Mouse (Mus musculus) small intestine, adult 2 months (tissue): ENCODE results near the gene Gfpt1. TPM values are rescaled to one million over a fixed set of nuclear protein-coding genes. Genes with fewer than 3 reads are reported as not detected.
A peak's percentile ranks its signal among the peaks of the same experiment; 100 is the strongest.

Source experiments
- H3K27ac ChIP-seq: fragments of 200-500 bp; 2 replicates; pipeline ENCODE4 v1.5.1; 2012; ENCODE audit warnings: low read depth, low read length, control low read depth, inconsistent platforms; ENCODE audit not compliant: insufficient read depth
- H3K27me3 ChIP-seq: fragments of 200-500 bp; 2 replicates; pipeline ENCODE4 v1.6.1; 2012; ENCODE audit warnings: mild to moderate bottlenecking, moderate library complexity, low read length, inconsistent platforms; ENCODE audit not compliant: control insufficient read depth, insufficient read depth
- H3K36me3 ChIP-seq: fragments of 200-500 bp; 2 replicates; pipeline ENCODE4 v1.6.1; 2012; ENCODE audit warnings: mild to moderate bottlenecking, low read length, control low read depth, inconsistent platforms; ENCODE audit not compliant: control insufficient read depth, insufficient read depth
- H3K4me1 ChIP-seq: fragments of 200-500 bp; 2 replicates; pipeline ENCODE4 v1.6.1; 2012; ENCODE audit warnings: low read length, inconsistent platforms, mixed read lengths; ENCODE audit not compliant: control insufficient read depth, insufficient read depth, insufficient read length
- H3K4me3 ChIP-seq: fragments of 200-500 bp; 2 replicates; pipeline ENCODE4 v1.5.1; 2012; ENCODE audit warnings: low read depth, mild to moderate bottlenecking, control low read depth, inconsistent platforms, low read length, moderate library complexity
- CTCF ChIP-seq: fragments of 200-500 bp; IDR thresholded peaks from 2 replicates; pipeline ENCODE4 v1.5.1; 2012; ENCODE audit warnings: low read depth, mild to moderate bottlenecking, control low read depth, inconsistent platforms, low read length, moderate library complexity, mixed read lengths; ENCODE audit not compliant: insufficient replicate concordance, insufficient read length; ENCODE audit errors: extremely low read depth
- POLR2A ChIP-seq: fragments of 200-500 bp; IDR thresholded peaks from 2 replicates; pipeline ENCODE4 v1.6.1; 2012; ENCODE audit warnings: low read depth, mild to moderate bottlenecking, control low read depth, inconsistent platforms, low read length, moderate library complexity
- WGBS: fragments of 180-500 bp; shearing (Covaris S2); methylation state at CpG from one replicate; pipeline ENCODE4 v1.1.7; 2018; 5-methylcytosine and 5-hydroxymethylcytosine counted together
- polyA plus RNA-seq: library from polyadenylated mRNA; depleted of rRNA; stranded (reverse); fragments of >200 nt; gene quantifications from 2 replicates; pipeline ENCODE4 v1.2.3, GENCODE M21; 2012

The Gfpt1 gene
- polyA plus RNA-seq, 1 experiment = 16.0 TPM

DNA sequence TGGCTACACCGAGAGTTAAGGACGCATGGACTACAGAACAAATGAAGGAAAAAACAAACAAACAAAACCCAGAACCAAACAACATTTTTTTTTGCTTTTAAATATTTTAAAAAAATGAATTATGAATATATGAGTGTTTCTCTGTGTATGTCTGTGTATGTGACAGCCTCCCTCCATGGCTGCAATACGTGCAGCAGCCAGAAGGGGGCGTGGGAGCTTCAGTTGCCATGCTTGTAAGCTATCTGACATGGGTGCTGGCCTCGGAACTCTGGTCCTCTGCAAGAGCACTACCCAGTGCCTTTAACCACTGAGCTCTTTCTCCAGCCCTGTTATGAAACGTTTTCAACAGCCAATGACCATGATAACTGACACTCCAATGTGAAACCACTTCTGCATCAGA, 78.0 kb downstream of the Gfpt1 start:
- H3K27me3 ChIP-seq = no peaks in the 10 kb centered on the region
- WGBS = 92% methylated on average over 6 of the region's 6 CpGs
- TF ChIP-seq CTCF = peak; percentile 26; the same call in 1 of the 2 replicates
- no peak for TF ChIP-seq POLR2A
- H3K4me3 ChIP-seq = no peak overlapping the region
- H3K36me3 ChIP-seq = no peaks in the 10 kb centered on the region
- H3K27ac ChIP-seq = no peak overlapping the region
- 0 out of 2 replicates have a peak, but pooled peaks cover 2% of the 10 kb centered on the region for H3K4me1 ChIP-seq

DNA sequence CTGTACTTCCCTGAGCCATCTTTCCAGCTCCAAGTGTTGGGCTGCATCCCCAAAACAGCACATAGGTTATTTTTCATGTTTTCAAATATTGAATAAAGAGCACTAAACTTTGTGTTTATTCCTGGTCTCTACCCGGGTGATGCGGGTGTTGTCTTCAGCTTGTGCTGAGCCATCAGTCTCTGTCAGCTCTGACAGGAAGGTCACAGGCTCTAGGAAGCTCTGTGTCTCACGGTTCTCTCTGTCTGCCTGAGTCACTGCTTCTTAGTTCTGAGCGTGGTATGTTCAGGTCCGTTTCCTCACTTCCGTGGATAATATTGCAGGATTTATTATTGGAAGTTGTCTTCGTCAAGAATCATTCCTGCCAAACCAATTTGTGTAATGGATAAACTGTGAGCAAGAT, 79.3 kb downstream of the Gfpt1 start:
- WGBS = 67% methylated on average over 7 of the region's 7 CpGs
- Histone ChIP-seq H3K36me3 (no peaks in the 10 kb centered on the region), H3K4me1 (peaks cover 3% of the 10 kb centered on the region; the same call in 1 of the 2 replicates), H3K27me3 (no peaks in the 10 kb centered on the region), H3K27ac (no peak overlapping the region), H3K4me3 (no peak overlapping the region)
- TF ChIP-seq POLR2A = no peak
- TF ChIP-seq CTCF = no peak

DNA sequence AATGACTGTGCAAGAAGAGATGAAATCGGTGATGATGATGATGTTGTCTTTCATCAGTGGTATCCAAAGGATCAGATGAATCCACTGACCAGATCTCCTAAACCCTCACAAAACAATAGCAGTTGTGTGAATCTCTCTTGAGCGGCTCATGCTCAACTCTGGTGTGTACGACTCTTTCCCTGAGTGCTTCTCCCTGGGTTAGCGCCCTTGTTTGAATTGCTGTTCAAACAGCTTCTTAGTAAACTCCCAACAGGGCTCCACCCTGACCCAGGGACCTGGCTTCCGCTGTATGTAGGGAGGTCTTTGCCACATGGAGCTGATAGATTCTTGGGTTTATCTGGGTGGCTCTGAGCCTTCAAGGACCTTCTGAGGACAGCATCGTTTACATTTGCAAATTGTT, 80.8 kb downstream of the Gfpt1 start:
- TF ChIP-seq POLR2A (no peak), CTCF (no peak)
- H3K27ac ChIP-seq = no peak overlapping the region
- H3K4me3 ChIP-seq = no peak overlapping the region
- H3K36me3 ChIP-seq = no peaks in the 10 kb centered on the region
- H3K4me1 ChIP-seq = peaks cover 8% of the 10 kb centered on the region; the same call in 1 of the 2 replicates
- no peaks in the 10 kb centered on the region for H3K27me3 ChIP-seq
- WGBS = 73% methylated on average over 6 of the region's 6 CpGs

DNA sequence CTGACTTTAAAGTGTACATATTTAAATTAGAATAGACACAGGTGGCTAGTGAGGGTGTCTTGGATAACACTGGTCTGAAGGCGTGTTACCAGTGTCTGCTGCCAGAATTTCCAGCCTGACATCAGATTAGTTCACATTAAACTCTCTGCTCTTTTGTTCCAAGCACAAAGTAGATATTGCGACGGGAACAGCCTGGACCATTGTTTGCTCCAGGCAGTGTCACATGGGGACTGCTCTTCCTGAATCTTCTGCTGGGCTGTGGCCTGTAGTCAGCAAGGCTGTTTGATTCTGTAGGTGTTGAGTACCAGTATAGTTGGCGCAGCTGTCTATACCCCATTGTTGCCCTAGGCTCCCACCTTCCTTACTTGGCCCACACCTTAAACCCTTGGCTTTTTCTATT, 81.3 kb downstream of the Gfpt1 start:
- H3K4me3 ChIP-seq = no peak overlapping the region
- peaks cover 8% of the 10 kb centered on the region; the same call in 1 of the 2 replicates for H3K4me1 ChIP-seq
- H3K36me3 ChIP-seq = no peaks in the 10 kb centered on the region
- WGBS = 70% methylated on average over 4 of the region's 4 CpGs
- H3K27me3 ChIP-seq = no peaks in the 10 kb centered on the region
- H3K27ac ChIP-seq = no peak overlapping the region
- TF ChIP-seq CTCF (no peak), POLR2A (no peak)

DNA sequence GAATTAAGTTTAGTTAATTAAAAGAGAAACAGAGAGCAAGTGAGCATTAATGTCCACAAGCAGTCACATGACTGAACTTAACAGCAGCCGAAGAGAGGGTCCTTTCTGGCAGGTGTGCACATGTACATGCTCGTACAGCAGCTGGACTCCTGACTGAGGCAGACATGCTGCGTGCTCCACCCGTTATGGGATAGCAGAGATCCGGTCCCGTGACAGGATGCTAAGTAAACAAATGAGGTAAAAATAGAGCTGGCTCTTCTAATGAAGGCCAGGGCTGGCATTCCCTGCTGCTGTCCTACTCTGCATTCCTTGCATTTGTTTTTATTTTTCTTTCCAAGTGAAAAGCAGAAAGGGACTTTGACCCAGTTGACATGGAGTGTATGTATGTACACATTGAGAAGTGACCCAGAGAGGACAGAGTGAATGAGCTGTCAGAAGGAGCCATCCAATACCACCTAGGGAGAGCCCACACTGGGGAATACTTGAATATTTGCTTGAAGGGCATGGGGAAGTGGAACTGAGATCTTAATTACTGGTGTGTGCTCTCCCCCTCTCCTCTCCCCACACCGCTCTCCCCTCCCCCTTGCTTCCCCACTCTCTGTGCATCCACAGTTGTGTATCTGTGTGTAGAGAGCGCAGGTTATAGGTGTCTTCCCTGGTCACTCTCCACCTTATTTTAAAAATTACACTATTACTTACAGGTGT, 84.6 kb downstream of the Gfpt1 start:
- 28% methylated on average over 8 of the region's 8 CpGs for WGBS
- H3K36me3 ChIP-seq = no peaks in the 10 kb centered on the region
- TF ChIP-seq CTCF (no peak), POLR2A (no peak)
- H3K4me1 ChIP-seq = peaks cover 6% of the 10 kb centered on the region; the same call in 1 of the 2 replicates
- no peak overlapping the region for H3K4me3 ChIP-seq
- H3K27ac ChIP-seq = no peak overlapping the region
- H3K27me3 ChIP-seq = no peaks in the 10 kb centered on the region

DNA sequence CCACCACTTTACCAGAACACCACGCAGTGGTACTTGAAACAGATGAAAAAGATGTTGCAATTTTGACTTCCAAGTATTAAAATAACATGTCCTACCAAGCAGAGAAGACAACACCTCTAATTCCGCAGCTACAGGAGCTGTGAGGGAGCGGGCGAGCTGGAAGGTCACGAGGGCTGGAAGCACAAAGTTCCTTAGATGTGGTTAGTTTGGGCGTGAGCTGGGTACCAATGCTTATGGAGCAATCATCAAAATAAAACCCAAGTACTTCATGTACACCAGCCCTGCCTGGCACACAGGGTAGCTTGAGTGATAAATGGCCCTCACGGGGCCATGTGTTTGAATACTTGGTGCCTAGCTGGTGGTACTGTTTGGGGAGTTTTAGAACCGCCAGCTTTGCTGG, 87.2 kb downstream of the Gfpt1 start:
- WGBS = 86% methylated on average over 8 of the region's 8 CpGs
- no peak overlapping the region for H3K4me3 ChIP-seq
- TF ChIP-seq CTCF (no peak), POLR2A (no peak)
- H3K36me3 ChIP-seq = no peaks in the 10 kb centered on the region
- peaks cover 6% of the 10 kb centered on the region; the same call in 1 of the 2 replicates for H3K4me1 ChIP-seq
- no peaks in the 10 kb centered on the region for H3K27me3 ChIP-seq
- H3K27ac ChIP-seq = no peak overlapping the region

DNA sequence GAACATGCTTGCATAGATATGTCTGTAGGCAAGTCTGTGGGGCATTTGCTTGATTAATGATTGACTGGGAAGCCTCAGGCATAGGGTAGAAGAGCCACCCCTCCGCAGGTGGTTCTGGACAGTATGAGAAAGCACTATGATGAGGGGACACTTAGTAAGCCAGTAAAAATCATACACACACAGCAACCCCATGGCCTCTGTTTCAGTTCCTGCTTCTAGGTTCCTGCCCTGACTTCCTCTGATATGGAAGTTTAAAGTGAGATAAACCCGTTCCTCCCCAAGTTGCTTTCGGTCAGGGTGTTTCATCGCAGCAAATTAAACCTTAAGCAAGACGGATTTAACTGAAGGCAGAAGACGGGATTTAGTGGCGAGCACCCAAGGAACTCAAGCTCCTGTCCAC, 88.0 kb downstream of the Gfpt1 start:
- WGBS = 86% methylated on average over 7 of the region's 7 CpGs
- Histone ChIP-seq H3K36me3 (no peaks in the 10 kb centered on the region), H3K27me3 (no peaks in the 10 kb centered on the region), H3K27ac (no peak overlapping the region), H3K4me1 (peaks cover 6% of the 10 kb centered on the region; the same call in 1 of the 2 replicates), H3K4me3 (no peak overlapping the region)
- TF ChIP-seq CTCF (no peak), POLR2A (no peak)
